Mouse (Mus musculus) MEL (cell line): ENCODE data around the gene Igfals.

Source experiments
- CTCF ChIP-seq, 3 experiments: IDR thresholded peaks in 2 of 3; conservative IDR thresholded peaks in 1 of 3; 2 replicates each; pipeline ENCODE4 v1.5.1; 2011 to 2012; ENCODE audit warnings: low read length in 3 of 3, low read depth in 2 of 3, mild to moderate bottlenecking in 2 of 3, improper control_type of control experiment in 1 of 3, inconsistent platforms in 1 of 3, mixed read lengths in 1 of 3, moderate library complexity in 1 of 3; ENCODE audit not compliant: control insufficient read depth in 1 of 3, insufficient read depth in 1 of 3, poor library complexity in 1 of 3, severe bottlenecking in 1 of 3
- EP300 ChIP-seq, 2 experiments: IDR thresholded peaks; 2 replicates each; pipeline ENCODE4 v1.6.1; 2011; ENCODE audit warnings: improper control_type of control experiment in 2 of 2, low read length in 2 of 2, low read depth in 1 of 2, mild to moderate bottlenecking in 1 of 2
- MEF2A ChIP-seq: IDR thresholded peaks from 2 replicates; pipeline ENCODE4 v1.6.1; 2014; ENCODE audit warnings: low read depth, mild to moderate bottlenecking, inconsistent platforms, low read length, improper control_type of control experiment; ENCODE audit not compliant: poor library complexity, insufficient replicate concordance, severe bottlenecking; ENCODE audit errors: extremely low read depth
- NELFE ChIP-seq: IDR thresholded peaks from 2 replicates; pipeline ENCODE4 v1.6.1; 2011; ENCODE audit warnings: low read depth, low read length, improper control_type of control experiment
- POLR2A ChIP-seq, 2 experiments: IDR thresholded peaks; 2 replicates each; pipeline ENCODE4 v1.6.1; 2011 to 2012; ENCODE audit warnings: low read length in 2 of 2, mild to moderate bottlenecking in 2 of 2, control low read depth in 1 of 2, improper control_type of control experiment in 1 of 2, low read depth in 1 of 2, moderate library complexity in 1 of 2; ENCODE audit not compliant: control insufficient read depth in 1 of 2, insufficient read depth in 1 of 2, poor library complexity in 1 of 2

GRCm38 (mm10) chr17:24873695-24874404 lies 8.1 kb downstream of the Igfals start:
- TF ChIP-seq POLR2A (IDR thresholded peaks at IDR 0.05; ENCODE audit: control insufficient read depth in 1 of 2, insufficient read depth in 1 of 2, low read depth in 1 of 2, low read length in 2 of 2, poor library complexity in 1 of 2): no peak
- no peak for TF ChIP-seq CTCF (IDR thresholded peaks at IDR 0.05 in 2 of 3, conservative IDR thresholded peaks at IDR 0.05 in 1 of 3; ENCODE audit: control insufficient read depth in 1 of 3, insufficient read depth in 1 of 3, low read depth in 2 of 3, low read length in 3 of 3, poor library complexity in 1 of 3, severe bottlenecking in 1 of 3)
- TF ChIP-seq NELFE: no peak
- TF ChIP-seq EP300 (IDR thresholded peaks at IDR 0.05; ENCODE audit: low read depth in 1 of 2, low read length in 2 of 2): no peak
- no peak for TF ChIP-seq MEF2A
